Mouse (Mus musculus) E14TG2a.4 (cell line): ENCODE results near the gene Actn2.

ENCODE experiments used
- H3K27me3 ChIP-seq: 2 replicates; pipeline ENCODE4 v1.6.1; 2014; ENCODE audit warnings: low read length, control low read depth; ENCODE audit not compliant: insufficient read depth
- H3K36me3 ChIP-seq: 2 replicates; pipeline ENCODE4 v1.6.1; 2014; ENCODE audit warnings: low read length, control low read depth; ENCODE audit not compliant: insufficient read depth
- H3K4me1 ChIP-seq: replicated peaks from 2 replicates; pipeline ENCODE4 v1.6.1; 2014; ENCODE audit warnings: low read depth, low read length, control low read depth
- H3K4me3 ChIP-seq: replicated peaks from 2 replicates; pipeline ENCODE4 v1.5.1; 2014; ENCODE audit warnings: mild to moderate bottlenecking, low read length
- H3K9me3 ChIP-seq: 2 replicates; pipeline ENCODE4 v1.6.1; 2014; ENCODE audit warnings: low read length, control low read depth
- CTCF ChIP-seq: conservative IDR thresholded peaks from 2 replicates; pipeline ENCODE4 v1.5.1; 2014; ENCODE audit warnings: low read length
- NANOG ChIP-seq: IDR thresholded peaks from 2 replicates; pipeline ENCODE4 v1.6.1; 2014; ENCODE audit warnings: borderline replicate concordance, low read length, mixed read lengths
- POU5F1 ChIP-seq: IDR thresholded peaks from 2 replicates; pipeline ENCODE4 v1.6.1; 2014; ENCODE audit warnings: low read length, borderline replicate concordance

The Actn2 gene

GRCm38 (mm10) chr13:12290700-12291099 is 49.9 kb downstream of the Actn2 start:
- Histone ChIP-seq H3K36me3 (peaks cover 14% of the 10 kb centered on the region), H3K4me1 (peaks cover 8% of the 10 kb centered on the region), H3K27me3 (peaks cover 4% of the 10 kb centered on the region; the same call in 1 of the 2 replicates), H3K9me3 (no peaks in the 10 kb centered on the region), H3K4me3 (no peak overlapping the region)
- TF ChIP-seq NANOG, result no peak
- TF ChIP-seq POU5F1, result no peak
- no peak for TF ChIP-seq CTCF

GRCm38 (mm10) chr13:12284528-12284927 is 56.0 kb downstream of the Actn2 start:
- H3K27me3 ChIP-seq, result peaks cover 4% of the 10 kb centered on the region; the same call in 1 of the 2 replicates
- H3K4me1 ChIP-seq, result no peaks in the 10 kb centered on the region
- H3K9me3 ChIP-seq, result no peaks in the 10 kb centered on the region
- H3K36me3 ChIP-seq, result peaks cover 22% of the 10 kb centered on the region
- TF ChIP-seq CTCF, result no peak
- no peak for TF ChIP-seq POU5F1
- no peak for TF ChIP-seq NANOG
- H3K4me3 ChIP-seq, result no peak overlapping the region

- H3K36me3 ChIP-seq, result peaks cover 22% of the 10 kb centered on the region
- peaks cover 3% of the 10 kb centered on the region for H3K4me1 ChIP-seq
- H3K27me3 ChIP-seq, result peaks cover 4% of the 10 kb centered on the region; the same call in 1 of the 2 replicates
- TF ChIP-seq POU5F1 (no peak), CTCF (no peak), NANOG (no peak)
- H3K4me3 ChIP-seq, result no peak overlapping the region
- no peaks in the 10 kb centered on the region for H3K9me3 ChIP-seq
Measured at GRCm38 (mm10) chr13:12283826-12284225, 56.7 kb downstream of the Actn2 start.

GRCm38 (mm10) chr13:12274721-12275120 is 65.8 kb downstream of the Actn2 start:
- no peaks in the 10 kb centered on the region for H3K27me3 ChIP-seq
- peaks cover 34% of the 10 kb centered on the region for H3K4me1 ChIP-seq
- H3K9me3 ChIP-seq, result no peaks in the 10 kb centered on the region
- peaks cover 14% of the 10 kb centered on the region for H3K36me3 ChIP-seq
- H3K4me3 ChIP-seq, result no peak overlapping the region
- TF ChIP-seq NANOG (no peak), POU5F1 (no peak), CTCF (no peak)

GRCm38 (mm10) chr13:12274220-12274619 is 66.3 kb downstream of the Actn2 start:
- no peak overlapping the region for H3K4me3 ChIP-seq
- peaks cover 13% of the 10 kb centered on the region for H3K36me3 ChIP-seq
- H3K4me1 ChIP-seq, result peaks cover 34% of the 10 kb centered on the region
- TF ChIP-seq CTCF (no peak), NANOG (no peak), POU5F1 (no peak)
- no peaks in the 10 kb centered on the region for H3K9me3 ChIP-seq
- H3K27me3 ChIP-seq, result no peaks in the 10 kb centered on the region

- Histone ChIP-seq H3K4me1 (peaks cover 27% of the 10 kb centered on the region), H3K4me3 (no peak overlapping the region), H3K36me3 (peaks cover 17% of the 10 kb centered on the region), H3K27me3 (no peaks in the 10 kb centered on the region), H3K9me3 (no peaks in the 10 kb centered on the region)
- TF ChIP-seq CTCF (peak; percentile 86), NANOG (no peak)
Measured at GRCm38 (mm10) chr13:12272953-12273352, 67.6 kb downstream of the Actn2 start.

- peaks cover 11% of the 10 kb centered on the region for H3K9me3 ChIP-seq
- peaks cover 5% of the 10 kb centered on the region; the same call in 1 of the 2 replicates for H3K4me1 ChIP-seq
- no peak overlapping the region for H3K4me3 ChIP-seq
- no peaks in the 10 kb centered on the region for H3K27me3 ChIP-seq
- TF ChIP-seq NANOG (no peak), POU5F1 (no peak)
- peaks cover 12% of the 10 kb centered on the region; the same call in 1 of the 2 replicates for H3K36me3 ChIP-seq
Measured at GRCm38 (mm10) chr13:12267971-12268370, 72.6 kb downstream of the Actn2 start.

GRCm38 (mm10) chr13:12267097-12267496 is 73.5 kb downstream of the Actn2 start:
- Histone ChIP-seq H3K9me3 (peaks cover 11% of the 10 kb centered on the region), H3K27me3 (no peaks in the 10 kb centered on the region), H3K36me3 (peaks cover 12% of the 10 kb centered on the region; the same call in 1 of the 2 replicates), H3K4me1 (peaks cover 10% of the 10 kb centered on the region; the same call in 1 of the 2 replicates), H3K4me3 (no peak overlapping the region)
- TF ChIP-seq CTCF, result peak; percentile 13; the same call in 1 of the 2 replicates
- no peak for TF ChIP-seq POU5F1

GRCm38 (mm10) chr13:12263996-12264395 is 76.6 kb downstream of the Actn2 start:
- Histone ChIP-seq H3K36me3 (peaks cover 3% of the 10 kb centered on the region; the same call in 1 of the 2 replicates), H3K4me3 (no peak overlapping the region), H3K27me3 (no peaks in the 10 kb centered on the region), H3K4me1 (peaks cover 11% of the 10 kb centered on the region; the same call in 1 of the 2 replicates), H3K9me3 (peaks cover 41% of the 10 kb centered on the region)
- TF ChIP-seq CTCF, result no peak
- no peak for TF ChIP-seq NANOG
- no peak for TF ChIP-seq POU5F1
